Mouse (Mus musculus): Measurements from ENCODE around the gene Nub1. TPM values are rescaled to one million over a fixed set of nuclear protein-coding genes. Genes with fewer than 3 reads are reported as not detected.
A peak's percentile ranks its signal among the peaks of the same experiment; 100 is the strongest.

The Nub1 gene
- total RNA-seq, 2 experiments from 2014 or later, result 39.9 to 61.5 TPM

DNA sequence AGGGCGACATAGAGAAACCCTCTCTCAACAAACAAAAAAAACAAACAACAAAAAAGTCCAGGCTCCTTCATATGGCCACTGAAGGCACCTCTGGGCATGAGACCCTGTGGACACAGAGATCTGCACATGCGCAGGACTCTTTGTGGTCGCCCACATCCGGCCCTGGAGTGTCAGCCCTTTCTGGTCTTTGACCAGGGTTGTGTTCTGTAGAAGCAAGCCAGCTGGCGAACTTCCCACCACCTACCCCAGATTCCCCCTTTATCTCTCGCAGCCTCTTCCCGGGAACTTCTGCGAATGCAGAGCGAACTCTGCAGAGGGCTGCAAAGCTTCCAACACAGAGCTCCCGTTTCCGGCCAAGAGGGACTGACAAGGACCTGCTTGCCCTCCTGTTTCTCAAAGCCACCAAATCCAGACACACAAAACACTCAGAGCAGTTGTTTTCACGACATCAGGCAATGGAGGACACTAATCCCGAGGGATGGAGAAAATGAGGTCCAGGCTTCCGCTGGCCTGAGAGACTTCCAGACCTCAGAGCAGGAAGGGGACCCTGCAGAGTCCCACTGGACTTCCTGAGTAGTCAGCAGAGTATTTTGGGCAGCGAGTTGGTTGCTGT, 53.9 kb downstream of the Nub1 start:
- peak; percentile 86 for ATAC-seq (ENCODE audit: poor library complexity, severe bottlenecking)

DNA sequence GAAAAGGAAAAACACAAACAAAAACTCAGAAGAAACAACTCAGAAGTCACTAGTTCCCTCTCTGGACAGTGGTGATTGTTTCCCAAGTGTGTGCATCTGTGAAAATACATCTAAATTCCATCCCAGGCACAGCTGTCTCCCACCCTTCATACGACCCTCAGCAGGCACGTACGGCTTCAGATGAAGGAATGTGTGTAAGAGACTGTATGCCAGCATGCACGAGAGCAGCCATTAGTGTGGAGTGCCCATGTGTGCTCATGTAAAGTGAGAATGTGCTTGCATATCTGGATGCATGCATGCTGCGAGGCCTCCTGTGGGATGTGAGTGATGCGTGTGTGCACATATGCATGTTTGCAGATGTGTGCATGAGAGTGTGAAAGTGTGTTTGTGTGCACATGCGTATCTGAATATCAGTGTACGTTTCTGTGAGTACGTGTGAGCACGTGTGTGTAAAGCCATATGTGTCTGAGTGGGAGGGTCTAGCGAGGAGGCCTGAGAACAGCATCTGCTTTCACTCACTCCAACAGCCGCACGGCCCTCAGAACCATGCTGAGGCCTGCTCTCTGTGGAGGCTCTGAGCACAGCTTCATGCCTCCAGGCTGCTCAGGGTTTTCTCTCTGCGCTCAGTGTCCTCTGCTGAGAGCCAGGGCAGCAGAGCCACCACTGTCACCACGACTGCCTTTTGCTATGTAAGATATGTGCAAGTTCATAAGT, 56.0 kb downstream of the Nub1 start:
- no peak for ATAC-seq (ENCODE audit: poor library complexity, severe bottlenecking)

DNA sequence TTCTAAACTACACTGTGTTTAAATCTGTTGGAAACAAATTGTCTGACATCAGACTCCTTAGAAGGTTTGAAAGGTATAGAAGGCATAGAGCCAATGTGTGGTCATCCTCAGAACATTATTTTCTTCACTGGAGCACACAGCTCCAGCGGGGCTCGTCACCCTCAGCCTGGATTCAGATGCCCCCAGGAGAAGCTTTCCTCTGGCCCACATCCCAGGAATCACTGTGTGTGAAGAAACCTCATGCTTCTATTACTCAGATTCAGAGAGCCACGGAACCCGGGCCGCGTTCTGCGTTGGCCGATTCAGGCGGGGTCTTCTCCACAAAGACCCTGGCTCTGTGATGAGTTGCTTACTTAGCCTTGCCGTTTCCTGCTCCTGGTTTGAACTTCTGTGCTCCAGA, 58.6 kb downstream of the Nub1 start:
- no peak for ATAC-seq (ENCODE audit: poor library complexity, severe bottlenecking)

DNA sequence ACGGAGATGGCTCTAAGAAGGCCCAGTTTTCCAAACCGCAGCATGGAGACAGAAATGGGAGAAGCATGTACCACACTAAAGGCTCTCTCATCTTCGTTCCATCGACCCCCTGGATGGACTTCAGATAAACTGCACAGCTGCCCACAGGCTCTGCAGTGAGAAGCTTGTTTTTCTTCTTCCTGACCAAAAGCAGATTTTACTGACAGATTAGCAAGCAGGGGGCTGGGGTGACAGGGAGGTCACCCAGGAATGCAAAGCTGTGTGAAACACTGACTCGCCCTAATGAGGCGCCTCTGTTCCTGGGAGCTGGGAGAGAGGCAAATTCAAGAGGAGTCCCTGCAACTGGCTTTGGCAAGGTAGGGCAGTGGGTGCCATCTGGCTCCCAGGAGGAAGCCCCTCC, 62.2 kb downstream of the Nub1 start:
- no peak for ATAC-seq (ENCODE audit: poor library complexity, severe bottlenecking)

DNA sequence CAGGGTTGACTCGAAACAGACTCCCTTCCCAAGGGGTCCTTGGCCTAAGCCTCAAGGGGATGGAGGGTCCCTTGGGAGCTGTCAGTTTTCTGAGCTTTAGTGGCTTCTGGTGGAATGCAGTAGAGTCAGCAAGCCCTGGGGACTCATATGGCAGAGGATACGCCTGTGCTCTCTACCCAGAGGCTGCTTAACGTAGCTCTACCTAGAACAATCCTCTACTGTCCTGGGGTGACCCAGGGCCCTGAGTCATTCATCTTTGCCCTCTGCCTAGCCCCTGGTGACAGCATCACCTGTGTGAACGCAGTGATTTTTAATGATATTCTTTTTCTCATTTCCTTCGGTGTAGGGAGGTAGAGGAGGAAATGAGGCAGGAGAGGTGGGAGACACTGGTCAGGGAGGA, 64.4 kb downstream of the Nub1 start:
- no peak for ATAC-seq (ENCODE audit: poor library complexity, severe bottlenecking)

DNA sequence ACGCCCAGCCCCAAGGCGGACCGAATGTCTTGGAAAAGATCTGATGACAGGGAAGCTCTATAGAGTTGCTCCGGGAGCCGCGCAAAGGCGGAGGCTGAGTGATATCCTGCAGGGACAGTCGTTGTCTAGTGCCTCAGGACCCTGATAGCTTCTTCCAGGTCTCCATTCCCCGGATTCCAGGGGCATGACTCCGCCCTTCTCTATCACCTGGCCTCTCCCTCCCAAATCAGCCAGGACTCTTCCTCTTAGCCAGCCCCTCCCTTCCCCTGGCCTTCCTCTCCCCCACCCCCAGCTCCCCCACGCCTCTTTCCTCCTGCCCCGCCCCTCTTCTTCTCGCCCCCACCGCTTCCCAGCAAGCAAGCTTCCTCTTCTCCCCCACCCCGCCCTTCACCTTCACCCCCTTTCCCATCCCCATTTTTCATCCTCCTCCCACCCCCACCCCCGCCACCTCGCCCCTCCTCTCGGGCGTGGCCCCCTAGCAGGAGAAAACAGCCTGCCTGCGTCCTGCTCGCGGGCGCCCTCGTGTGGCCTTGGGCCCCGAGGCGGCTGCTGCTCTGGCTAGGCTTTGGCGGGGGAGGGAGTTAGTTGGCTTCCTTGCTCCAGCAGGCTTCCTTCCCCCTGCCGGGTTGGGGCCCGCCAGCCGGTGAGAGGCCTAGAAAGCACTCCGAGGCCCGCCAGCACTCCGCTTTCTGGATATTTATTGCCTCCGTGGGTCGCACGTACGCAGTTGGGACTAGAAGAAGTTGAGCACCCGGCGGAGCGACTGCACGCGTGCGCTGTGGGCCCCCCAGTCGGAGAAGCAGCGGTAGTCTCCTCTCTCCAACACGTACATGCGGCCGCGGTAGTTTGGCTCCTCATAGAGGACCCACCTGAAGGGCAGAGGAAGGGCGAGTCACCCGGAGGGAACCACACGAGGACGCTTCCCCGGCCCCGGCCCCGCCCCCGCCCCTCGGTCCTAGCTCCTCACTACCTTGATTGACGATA, 65.3 kb downstream of the Nub1 start:
- peak; percentile 88 for ATAC-seq (ENCODE audit: poor library complexity, severe bottlenecking)

DNA sequence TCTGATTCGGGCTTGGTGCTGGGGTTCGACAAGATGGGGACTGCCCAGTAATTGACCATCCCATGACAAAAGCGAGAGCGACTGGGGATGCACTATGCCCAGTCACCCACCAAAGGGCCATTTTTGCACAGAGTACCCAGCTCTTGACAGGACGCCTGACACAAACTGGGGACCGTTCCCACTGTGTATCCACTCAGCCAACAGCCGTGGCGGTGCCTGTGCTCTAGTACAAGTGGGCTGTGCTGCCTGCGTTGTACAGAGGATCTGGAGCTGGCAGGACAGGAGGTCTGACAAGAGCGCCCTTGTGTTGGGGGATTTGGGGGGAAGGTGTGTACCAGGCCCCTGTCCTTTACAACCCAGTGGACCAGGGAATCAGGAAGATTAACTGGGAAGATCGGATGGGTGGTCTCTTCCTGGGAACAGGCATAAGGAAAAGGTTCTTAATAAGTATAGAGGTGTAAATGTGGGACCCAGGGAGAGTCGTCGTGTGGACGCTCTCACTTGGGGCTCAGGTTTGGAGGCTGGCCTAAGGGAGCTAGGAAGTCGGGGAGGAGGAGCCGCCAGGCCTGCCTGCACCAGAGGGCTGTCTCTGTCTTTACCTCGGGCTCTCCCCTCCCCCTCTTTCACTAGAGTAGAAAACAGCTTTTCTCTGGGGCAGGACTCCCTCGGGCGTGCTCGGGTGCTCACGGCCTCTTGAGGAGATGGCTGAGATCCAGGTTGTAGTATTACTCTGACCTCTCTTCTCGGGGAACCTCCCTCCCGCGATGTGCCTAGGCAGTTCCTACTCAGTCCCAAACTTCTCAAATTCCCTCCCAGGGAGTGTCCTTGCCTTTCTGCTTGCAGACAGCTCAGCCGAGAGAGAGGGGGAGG, 66.2 kb downstream of the Nub1 start:
- peak; percentile 55 for ATAC-seq (ENCODE audit: poor library complexity, severe bottlenecking)

DNA sequence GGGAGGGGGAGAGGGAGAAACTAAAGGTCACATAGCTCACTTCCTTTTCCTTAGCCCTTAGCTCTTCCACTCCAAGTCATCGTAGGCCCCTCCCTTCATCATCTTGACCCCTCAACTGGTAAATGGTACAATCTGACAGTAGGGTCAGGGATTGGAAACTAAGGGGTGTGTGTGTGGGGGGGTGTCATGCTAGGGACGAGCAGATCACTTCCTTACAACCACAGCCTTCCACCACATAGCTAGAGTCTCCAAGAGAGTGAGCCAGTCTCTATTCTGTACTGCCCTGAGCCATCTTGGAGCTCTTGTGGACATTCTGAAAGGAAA, 66.8 kb downstream of the Nub1 start:
- ATAC-seq (ENCODE audit: poor library complexity, severe bottlenecking), result peak; percentile 33

DNA sequence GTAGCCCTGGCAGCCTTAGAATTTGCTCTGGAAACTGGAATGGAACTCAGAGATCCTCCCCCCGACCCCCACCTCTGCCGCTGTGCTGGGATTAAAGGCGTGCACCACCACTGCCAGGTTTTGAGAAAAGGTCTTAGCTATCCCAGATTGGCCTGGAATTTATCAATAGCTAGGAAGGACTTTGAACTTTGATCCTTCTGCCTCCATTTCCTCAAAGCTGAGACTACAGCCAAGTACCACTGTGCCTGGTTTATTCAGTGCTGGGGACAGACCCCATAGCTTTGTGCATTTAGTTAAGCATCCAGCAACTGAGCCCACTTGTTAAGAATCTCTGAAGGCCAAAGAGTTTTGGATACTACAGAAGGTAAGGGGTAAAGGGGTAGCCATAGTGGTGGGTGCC, 71.6 kb downstream of the Nub1 start:
- no peak for ATAC-seq (ENCODE audit: poor library complexity, severe bottlenecking)

DNA sequence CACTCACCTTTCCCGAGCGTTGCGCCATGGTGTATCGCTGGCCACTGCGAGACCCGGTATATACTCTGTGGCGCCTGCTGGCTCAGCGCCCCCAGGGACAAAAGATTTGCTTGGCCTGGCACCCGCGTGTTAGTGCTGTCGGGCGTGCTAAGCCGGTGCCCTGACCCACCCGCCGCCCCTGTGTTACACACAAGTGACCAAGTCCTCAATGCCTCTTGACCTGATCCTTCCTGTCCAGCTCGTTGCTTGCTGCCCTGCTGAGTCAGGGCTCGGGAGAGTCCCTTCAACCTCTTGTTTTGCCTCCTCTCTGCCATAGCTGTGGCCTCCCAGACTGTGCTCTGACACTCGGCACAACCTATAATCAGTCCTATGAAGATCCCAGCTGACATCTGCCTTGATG, 72.5 kb downstream of the Nub1 start, which contains the start of gene Crygn:
Gene Crygn (minus strand): TSS at position 193 of the 400 bp plus-strand sequence.
- ATAC-seq (ENCODE audit: poor library complexity, severe bottlenecking), result no peak

Other genes starting within 250 kb of the Nub1 start
- gene Fastk, start 240.2 kb upstream of the Nub1 start, total RNA-seq (2015), result 33.4 and 42.2 TPM in 2 replicates
- gene Fastk, start 240.2 kb upstream of the Nub1 start, total RNA-seq (2017), result 21.7 and 22.3 TPM in 2 replicates
- gene Tmub1, start 237.7 kb upstream of the Nub1 start, total RNA-seq (2015), result 11.3 and 13.4 TPM in 2 replicates
- gene Tmub1, start 237.7 kb upstream of the Nub1 start, total RNA-seq (2017), result 11.7 and 20.9 TPM in 2 replicates
- 12.1 and 14.2 TPM in 2 replicates for gene Agap3, start 233.4 kb upstream of the Nub1 start, total RNA-seq (2015)
- gene Agap3, start 233.4 kb upstream of the Nub1 start, total RNA-seq (2017), result 19.7 and 23.9 TPM in 2 replicates
- gene Gbx1, start 158.3 kb upstream of the Nub1 start, total RNA-seq (2015), result not detected in 2 replicates
- not detected in 2 replicates for gene Gbx1, start 158.3 kb upstream of the Nub1 start, total RNA-seq (2017)
- not detected in 2 replicates for gene Asb10, start 144.6 kb upstream of the Nub1 start, total RNA-seq (2015)
- gene Asb10, start 144.6 kb upstream of the Nub1 start, total RNA-seq (2017), result not detected in 2 replicates
- gene 4931409K22Rik, start 128.7 kb upstream of the Nub1 start, total RNA-seq (2015), result not detected in 2 replicates
- gene 4931409K22Rik, start 128.7 kb upstream of the Nub1 start, total RNA-seq (2017), result not detected in 2 replicates
- gene Abcf2, start 108.1 kb upstream of the Nub1 start, total RNA-seq (2015), result 18.1 and 24.0 TPM in 2 replicates
- gene Abcf2, start 108.1 kb upstream of the Nub1 start, total RNA-seq (2017), result 53.7 and 54.5 TPM in 2 replicates
- gene Chpf2, start 98.8 kb upstream of the Nub1 start, total RNA-seq (2015), result 5.0 and 5.1 TPM in 2 replicates
- gene Chpf2, start 98.8 kb upstream of the Nub1 start, total RNA-seq (2017), result 11.3 and 13.5 TPM in 2 replicates
- not detected in 2 replicates for gene Smarcd3, start 61.1 kb upstream of the Nub1 start, total RNA-seq (2015)
- 0.07 TPM in 1 of 2 replicates, not detected in the other for gene Smarcd3, start 61.1 kb upstream of the Nub1 start, total RNA-seq (2017)
- gene Wdr86, start 45.2 kb downstream of the Nub1 start, total RNA-seq (2015), result 0.18 TPM in 1 of 2 replicates, not detected in the other
- gene Wdr86, start 45.2 kb downstream of the Nub1 start, total RNA-seq (2017), result 0.12 and 0.55 TPM in 2 replicates
- gene Crygn, start 72.5 kb downstream of the Nub1 start, total RNA-seq (2015), result 2.3 and 3.7 TPM in 2 replicates
- not detected in 2 replicates for gene Crygn, start 72.5 kb downstream of the Nub1 start, total RNA-seq (2017)
- gene Rheb, start 157.1 kb downstream of the Nub1 start, total RNA-seq (2015), result 109 and 136 TPM in 2 replicates
- 44.2 and 56.7 TPM in 2 replicates for gene Rheb, start 157.1 kb downstream of the Nub1 start, total RNA-seq (2017)

Measured in megakaryocyte, adult 5-6 weeks (primary cell).